Mouse (Mus musculus) myocyte (in vitro differentiated cells): ENCODE results near the gene Heg1. TPM values are rescaled to one million over a fixed set of nuclear protein-coding genes. Genes with fewer than 3 reads are reported as not detected.

Source experiments
- H3K27me3 ChIP-seq: one replicate; pipeline ENCODE4 v1.6.1; 2011; ENCODE audit not compliant: control insufficient read depth, insufficient read depth, insufficient read length
- H3K36me3 ChIP-seq: one replicate; pipeline ENCODE4 v1.6.1; 2011; ENCODE audit not compliant: control insufficient read depth, insufficient read depth
- H3K4me2 ChIP-seq: one replicate; pipeline ENCODE4 v1.6.1; 2011; ENCODE audit warnings: low read depth, control low read depth
- H3K4me3 ChIP-seq: one replicate; pipeline ENCODE4 v1.5.1; 2011; ENCODE audit warnings: mild to moderate bottlenecking, control low read depth, moderate library complexity
- H3K79me2 ChIP-seq: one replicate; pipeline ENCODE4 v1.6.1; 2011; ENCODE audit not compliant: control insufficient read depth, insufficient read depth
- H3ac ChIP-seq: one replicate; pipeline ENCODE4 v1.6.1; 2011; ENCODE audit not compliant: control insufficient read depth, insufficient read length
- CEBPB ChIP-seq: IDR thresholded peaks from 2 replicates; pipeline ENCODE4 v1.6.1; 2011; ENCODE audit warnings: mild to moderate bottlenecking, moderate library complexity; ENCODE audit not compliant: poor library complexity, insufficient read depth, severe bottlenecking
- E2F4 ChIP-seq: IDR thresholded peaks from one replicate; pipeline ENCODE4 v1.6.1; 2011; ENCODE audit warnings: mild to moderate bottlenecking, control low read depth, moderate library complexity; ENCODE audit not compliant: insufficient read depth
- MAX ChIP-seq: IDR thresholded peaks from one replicate; pipeline ENCODE4 v1.6.1; 2011; ENCODE audit warnings: low read depth, mild to moderate bottlenecking, control low read depth
- MYOD1 ChIP-seq, 3 experiments: IDR thresholded peaks; one replicate each; pipeline ENCODE4 v1.6.1; 2011; ENCODE audit warnings: control low read depth in 2 of 3, low read depth in 2 of 3, mild to moderate bottlenecking in 2 of 3, moderate library complexity in 1 of 3; ENCODE audit not compliant: insufficient read length in 2 of 3, control insufficient read depth in 1 of 3
- MYOG ChIP-seq, 3 experiments: IDR thresholded peaks; one replicate each; pipeline ENCODE4 v1.6.1; 2011; ENCODE audit warnings: control low read depth in 2 of 3, low read depth in 2 of 3, mild to moderate bottlenecking in 2 of 3; ENCODE audit not compliant: insufficient read length in 2 of 3, control insufficient read depth in 1 of 3, insufficient read depth in 1 of 3
- POLR2A ChIP-seq: IDR thresholded peaks from one replicate; pipeline ENCODE4 v1.6.1; 2011; ENCODE audit warnings: low read depth, mild to moderate bottlenecking, control low read depth, moderate library complexity; ENCODE audit not compliant: insufficient read length
- POLR2AphosphoS2 ChIP-seq: IDR thresholded peaks from one replicate; pipeline ENCODE4 v1.6.1; 2011; ENCODE audit warnings: low read depth, control low read depth; ENCODE audit not compliant: insufficient read length
- REST ChIP-seq: IDR thresholded peaks from one replicate; pipeline ENCODE4 v1.6.1; 2011; ENCODE audit warnings: mild to moderate bottlenecking, control low read depth, moderate library complexity; ENCODE audit not compliant: insufficient read depth, insufficient read length
- SRF ChIP-seq: IDR thresholded peaks from one replicate; pipeline ENCODE4 v1.6.1; 2011; ENCODE audit warnings: low read depth; ENCODE audit not compliant: control insufficient read depth, insufficient read length
- TCF12 ChIP-seq: IDR thresholded peaks from one replicate; pipeline ENCODE4 v1.6.1; 2011; ENCODE audit warnings: mild to moderate bottlenecking, control low read depth; ENCODE audit not compliant: poor library complexity, insufficient read depth, severe bottlenecking
- TCF3 ChIP-seq: IDR thresholded peaks from one replicate; pipeline ENCODE4 v1.6.1; 2011; ENCODE audit warnings: low read depth, control low read depth; ENCODE audit not compliant: insufficient read length
- USF1 ChIP-seq: IDR thresholded peaks from one replicate; pipeline ENCODE4 v1.6.1; 2011; ENCODE audit warnings: low read depth, mild to moderate bottlenecking, control low read depth, moderate library complexity
- polyA plus RNA-seq: library from polyadenylated mRNA; unstranded; fragments of >200 nt; fragmentation: generic; extraction: Trizol; gene quantifications from one replicate; pipeline ENCODE4 v1.2.1, GENCODE M21; 2012; ENCODE audit warnings: missing spikeins

The Heg1 gene
- polyA plus RNA-seq, 1 experiment: 28.3 TPM

- Histone ChIP-seq H3K27me3 (no peaks in the 10 kb centered on the region), H3K79me2 (no peaks in the 10 kb centered on the region), H3K4me2 (no peak overlapping the region), H3K4me3 (no peak overlapping the region), H3K36me3 (no peaks in the 10 kb centered on the region), H3ac (no peak overlapping the region)
- TF ChIP-seq MYOG (IDR thresholded peaks at IDR 0.05; ENCODE audit: control insufficient read depth in 1 of 3, insufficient read depth in 1 of 3, insufficient read length in 2 of 3, low read depth in 2 of 3) (no peak), E2F4 (no peak), SRF (no peak), POLR2A (no peak), USF1 (no peak), TCF3 (no peak), POLR2AphosphoS2 (no peak), REST (no peak), CEBPB (no peak), MYOD1 (IDR thresholded peaks at IDR 0.05; ENCODE audit: control insufficient read depth in 1 of 3, insufficient read length in 2 of 3, low read depth in 2 of 3) (no peak), MAX (no peak), TCF12 (no peak)
These were observed 13.2 kb upstream of the Heg1 start for GRCm38 (mm10) chr16:33670933-33671332.

- Histone ChIP-seq H3K27me3 (no peaks in the 10 kb centered on the region), H3K79me2 (no peaks in the 10 kb centered on the region), H3K36me3 (no peaks in the 10 kb centered on the region), H3K4me2 (no peak overlapping the region), H3K4me3 (no peak overlapping the region), H3ac (no peak overlapping the region)
- TF ChIP-seq E2F4 (no peak), SRF (no peak), CEBPB (no peak), MYOD1 (IDR thresholded peaks at IDR 0.05; ENCODE audit: control insufficient read depth in 1 of 3, insufficient read length in 2 of 3, low read depth in 2 of 3) (no peak)
These were observed 12.0 kb upstream of the Heg1 start for GRCm38 (mm10) chr16:33672188-33672587.

GRCm38 (mm10) chr16:33672643-33673042, 11.5 kb upstream of the Heg1 start:
- Histone ChIP-seq H3K4me3 (no peak overlapping the region), H3K36me3 (no peaks in the 10 kb centered on the region), H3K4me2 (no peak overlapping the region), H3ac (no peak overlapping the region), H3K27me3 (no peaks in the 10 kb centered on the region), H3K79me2 (no peaks in the 10 kb centered on the region)
- TF ChIP-seq POLR2AphosphoS2 (no peak), E2F4 (no peak), REST (no peak), CEBPB (no peak), TCF3 (no peak)

GRCm38 (mm10) chr16:33673530-33674109, 10.6 kb upstream of the Heg1 start:
- Histone ChIP-seq H3K27me3 (no peaks in the 10 kb centered on the region), H3K4me2 (no peak overlapping the region), H3ac (no peak overlapping the region), H3K4me3 (no peak overlapping the region), H3K36me3 (no peaks in the 10 kb centered on the region), H3K79me2 (no peaks in the 10 kb centered on the region)
- TF ChIP-seq USF1: no peak
- TF ChIP-seq POLR2AphosphoS2: no peak
- TF ChIP-seq TCF3: no peak
- no peak for TF ChIP-seq MYOG (IDR thresholded peaks at IDR 0.05; ENCODE audit: control insufficient read depth in 1 of 3, insufficient read depth in 1 of 3, insufficient read length in 2 of 3, low read depth in 2 of 3)
- no peak for TF ChIP-seq MAX
- TF ChIP-seq CEBPB: no peak
- TF ChIP-seq MYOD1 (IDR thresholded peaks at IDR 0.05; ENCODE audit: control insufficient read depth in 1 of 3, insufficient read length in 2 of 3, low read depth in 2 of 3): no peak
- no peak for TF ChIP-seq SRF
- TF ChIP-seq POLR2A: no peak
- no peak for TF ChIP-seq TCF12
- TF ChIP-seq REST: no peak
- no peak for TF ChIP-seq E2F4

GRCm38 (mm10) chr16:33675151-33675847, 8.9 kb upstream of the Heg1 start:
- H3K79me2 ChIP-seq: no peaks in the 10 kb centered on the region
- H3K4me3 ChIP-seq: no peak overlapping the region
- no peaks in the 10 kb centered on the region for H3K36me3 ChIP-seq
- H3ac ChIP-seq: no peak overlapping the region
- no peak overlapping the region for H3K4me2 ChIP-seq
- TF ChIP-seq SRF: no peak
- no peak for TF ChIP-seq E2F4
- no peaks in the 10 kb centered on the region for H3K27me3 ChIP-seq
